Mouse (Mus musculus) spleen, adult 12 weeks (tissue): ENCODE results near the gene Slx1b.
A peak's percentile ranks its signal among the peaks of the same experiment; 100 is the strongest.
"Not testable (repeated sequence)": the region's sequence is repeated elsewhere in the genome, so short reads cannot be mapped to it uniquely, and the experiment has no call there.

Experiments used
- DNase-seq: peaks from one replicate; pipeline ENCODE4 v3.0.0; 2022; ENCODE audit warnings: low spot score

The Slx1b gene

DNA sequence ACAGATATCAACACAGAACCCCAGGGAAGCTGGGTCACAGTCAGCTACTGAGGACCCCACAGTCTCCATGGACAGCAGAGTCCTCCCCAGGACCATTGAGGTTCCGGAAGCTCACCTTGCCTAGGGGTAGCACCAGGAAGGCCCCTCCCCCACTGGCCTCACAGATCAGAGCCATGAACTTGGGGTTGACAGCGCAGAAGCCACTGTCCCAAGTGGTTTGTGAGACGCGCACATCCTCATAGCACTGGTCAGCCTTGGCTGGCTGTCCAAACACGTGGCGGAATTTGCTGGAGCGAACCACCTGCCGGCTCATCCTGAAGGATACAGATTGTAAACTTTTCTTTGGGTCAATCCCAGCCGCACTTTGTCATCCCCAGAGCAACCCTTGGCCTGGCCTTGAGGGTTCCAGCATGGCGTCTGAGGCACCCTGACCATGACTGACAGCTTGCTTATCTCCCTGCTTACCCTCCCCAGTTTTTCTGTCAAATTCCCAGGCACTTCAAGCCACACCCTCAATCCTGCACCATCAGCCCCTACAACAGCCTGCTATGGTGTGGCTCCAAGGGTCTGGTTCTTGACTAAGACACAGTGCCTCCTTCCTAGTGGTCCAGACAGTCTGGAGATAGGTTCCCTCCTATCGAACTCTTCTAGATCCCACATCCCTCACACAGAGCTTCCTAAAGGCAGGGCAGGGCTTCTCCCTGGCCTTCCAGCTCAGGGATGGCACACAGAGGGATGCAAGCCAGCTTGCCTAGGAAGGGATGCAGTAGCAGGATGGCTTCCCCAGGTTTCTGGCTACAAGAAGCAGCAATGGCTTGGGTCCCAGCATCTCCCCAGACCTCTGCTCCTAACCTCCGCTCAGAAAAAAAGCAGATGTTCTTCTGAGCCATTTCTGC lies 7.5 kb upstream of the Slx1b start:
- DNase-seq, result no peak

DNA sequence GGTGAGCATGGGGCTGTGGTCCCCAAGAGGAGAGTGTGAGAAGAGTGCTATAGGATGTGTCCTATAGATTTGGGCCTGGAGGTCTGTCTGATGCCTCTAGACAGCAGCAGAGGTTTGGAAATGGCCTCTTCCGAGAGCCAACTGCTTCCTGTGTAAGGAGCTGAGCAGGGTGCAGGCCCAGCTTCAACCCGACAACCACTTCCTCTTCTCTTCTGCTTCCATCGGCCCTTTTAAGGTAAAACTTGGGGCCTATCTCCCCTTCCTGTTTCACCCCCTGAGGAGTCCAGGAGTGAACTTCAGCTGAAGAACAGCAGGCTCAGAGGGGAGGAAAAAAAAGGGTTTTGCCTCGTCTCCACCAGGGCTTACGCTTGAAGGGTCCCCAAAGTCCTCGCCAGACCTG lies 6.8 kb upstream of the Slx1b start:
- no peak for DNase-seq

GRCm38 (mm10) chr7:126701559-126702357 lies 6.2 kb upstream of the Slx1b start:
- no peak for DNase-seq

DNA sequence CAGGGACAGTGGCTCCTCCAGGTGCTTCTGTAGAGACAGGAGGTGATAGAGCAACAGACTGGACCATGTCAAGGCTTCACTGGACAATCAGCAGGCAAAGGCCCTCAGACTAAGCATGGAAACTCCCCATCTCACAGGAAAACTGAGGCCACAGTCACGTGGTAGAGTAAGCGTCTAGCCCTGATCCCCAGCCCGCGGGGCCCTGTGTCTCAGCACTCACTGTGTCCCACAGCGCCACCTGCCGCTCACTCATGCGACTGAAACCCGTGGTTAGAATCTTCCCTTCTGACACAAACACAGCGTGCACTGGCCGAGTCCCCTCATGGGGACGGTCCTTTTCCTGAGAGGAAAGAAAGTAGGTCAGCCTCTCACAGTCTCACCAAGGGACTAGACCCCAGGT lies 5.5 kb upstream of the Slx1b start:
- peak; percentile 81 for DNase-seq

DNA sequence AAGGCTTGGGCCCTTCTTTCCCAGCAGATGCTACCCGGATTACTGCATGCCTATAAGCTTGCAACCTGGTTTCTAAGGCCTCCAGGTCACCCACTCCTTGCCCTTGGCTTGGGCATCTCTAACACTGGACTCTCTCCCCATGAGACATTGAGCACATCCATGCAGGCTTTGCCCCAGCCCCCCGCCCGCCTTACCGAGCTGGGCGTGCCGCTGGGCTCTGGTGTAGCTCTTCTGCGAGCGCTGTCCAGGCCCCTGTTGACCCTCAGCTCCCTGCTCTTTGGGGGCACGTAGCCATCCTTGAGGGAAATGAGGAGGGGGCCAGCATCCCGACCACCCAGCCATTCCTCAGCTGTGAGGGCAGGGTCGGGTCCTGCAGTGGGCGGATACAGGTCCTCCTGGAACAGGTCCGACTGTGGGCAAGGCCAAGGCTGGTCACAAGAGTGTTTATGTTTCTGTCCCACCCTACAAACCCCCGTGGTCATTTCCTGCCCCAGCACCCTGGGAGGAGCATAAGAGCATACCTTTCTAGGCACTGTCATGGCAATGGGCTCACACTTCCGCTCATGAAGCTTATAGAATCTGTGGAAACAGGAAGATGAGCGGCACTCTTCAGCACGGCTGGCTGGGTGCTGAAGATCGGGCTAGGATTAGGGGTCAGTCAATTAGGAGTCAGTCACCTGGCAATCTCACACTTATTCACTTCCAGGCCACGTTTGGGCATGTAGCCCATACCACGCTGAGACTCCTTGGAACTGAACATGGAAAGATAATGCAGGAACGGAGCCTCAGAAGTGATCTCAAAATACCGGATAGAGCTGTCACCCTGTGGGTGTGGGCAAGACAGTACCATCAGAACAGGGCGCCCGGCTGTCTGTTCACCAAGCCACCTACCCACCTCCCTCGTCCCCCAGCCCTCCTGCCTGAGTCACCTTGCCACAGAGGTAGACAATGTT lies 4.8 kb upstream of the Slx1b start:
- no peak for DNase-seq

DNA sequence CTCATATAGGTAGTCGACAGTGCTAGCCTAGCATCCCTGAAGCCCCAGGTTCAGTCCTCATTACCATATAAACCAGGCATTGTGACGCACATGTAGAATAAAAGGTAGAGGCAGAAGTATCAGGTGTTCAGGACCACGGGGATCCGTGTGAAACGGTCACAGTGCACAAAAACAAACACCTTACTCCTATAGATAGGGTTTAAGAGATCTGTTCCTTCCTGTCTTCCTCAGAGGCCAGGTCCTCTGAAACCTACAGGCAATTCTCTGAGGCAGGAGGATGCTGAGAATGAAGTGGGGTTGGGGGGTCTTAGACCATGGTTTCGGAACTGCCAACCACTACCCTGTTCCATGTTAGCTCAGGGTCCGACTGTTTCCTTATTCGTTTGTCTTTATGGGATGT lies 2.3 kb upstream of the Slx1b start:
- DNase-seq, result no peak

GRCm38 (mm10) chr7:126696886-126697285 lies 1.3 kb upstream of the Slx1b start:
- DNase-seq, result no peak

DNA sequence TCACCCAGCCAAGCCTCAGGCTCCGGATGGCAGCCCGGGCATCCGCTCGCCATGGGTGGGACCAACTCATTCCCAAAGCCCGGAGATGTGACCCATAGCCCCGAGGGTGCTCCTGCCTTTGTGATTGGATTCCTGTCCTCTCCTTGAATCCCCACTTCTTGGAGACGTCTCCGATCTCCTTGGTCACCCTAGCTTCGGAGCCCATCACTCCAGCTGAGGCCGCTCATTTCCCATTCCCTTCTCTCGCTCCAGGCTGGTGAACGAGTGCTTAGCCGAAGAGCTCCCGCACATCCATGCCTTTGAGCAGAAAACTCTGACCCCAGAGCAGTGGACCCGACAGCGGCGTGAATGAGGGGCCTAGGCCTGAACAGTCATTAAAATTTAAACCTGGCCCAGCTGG lies 719 bp upstream of the Slx1b start:
- no peak for DNase-seq

DNA sequence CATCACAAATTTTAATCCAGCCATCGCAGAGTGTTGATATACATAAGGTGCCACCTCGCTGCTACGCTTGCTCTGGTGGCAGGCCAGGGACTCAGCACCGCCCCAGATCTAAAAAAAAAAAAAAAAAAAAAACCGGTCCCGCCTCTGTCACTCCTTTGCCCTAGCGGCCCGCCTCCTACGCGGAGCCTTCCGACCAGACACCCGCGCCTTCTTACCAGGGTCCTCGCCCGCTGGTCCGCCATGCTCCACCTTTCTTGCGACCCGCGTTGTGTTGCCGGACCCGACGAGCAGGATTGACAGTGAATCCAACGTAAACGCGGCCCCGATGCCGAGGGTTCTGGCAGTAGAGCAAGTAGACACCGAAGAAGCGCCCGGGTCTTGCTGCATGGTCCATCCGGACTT lies 373 bp downstream of the Slx1b start, which contains the start of gene Bola2:
Bola2 (plus strand) TSS at position 192 of the 402 bp plus-strand sequence.
- no peak for DNase-seq

DNA sequence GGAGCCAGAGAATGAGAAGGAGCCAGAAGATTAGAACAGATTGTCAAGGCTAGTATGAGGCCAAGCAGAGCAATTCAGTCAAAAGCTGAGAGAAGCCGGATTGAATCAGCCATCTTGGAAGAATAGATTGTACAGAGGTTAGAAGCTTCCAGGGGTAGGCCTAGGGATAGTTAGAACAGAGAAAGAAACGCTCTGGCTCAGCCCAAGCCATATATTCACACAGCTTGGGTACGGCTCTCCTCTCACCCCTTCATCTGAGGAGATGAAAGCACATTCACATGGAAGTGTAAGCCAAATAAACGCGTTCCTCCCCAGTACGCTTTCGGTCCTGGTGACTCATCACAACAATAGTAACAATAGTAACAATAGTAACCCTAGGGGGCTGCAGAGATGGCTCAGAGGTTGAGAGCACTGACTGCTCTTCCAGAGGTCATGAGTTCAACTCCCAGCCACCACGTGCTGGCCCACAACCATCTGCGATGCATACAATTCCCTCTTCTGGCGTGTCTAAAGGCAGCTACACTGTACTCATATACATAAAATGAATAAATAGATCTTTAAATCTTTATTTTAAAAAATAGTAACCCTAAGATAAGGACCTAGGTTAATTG lies 1.0 kb downstream of the Slx1b start:
- DNase-seq, result no peak

- DNase-seq, result no peak
Measured at GRCm38 (mm10) chr7:126693781-126694180, 1.8 kb downstream of the Slx1b start.

- peak; percentile 71 for DNase-seq
Measured at GRCm38 (mm10) chr7:126693256-126693655, 2.3 kb downstream of the Slx1b start.

GRCm38 (mm10) chr7:126692426-126692825 lies 3.2 kb downstream of the Slx1b start:
- no peak for DNase-seq

DNA sequence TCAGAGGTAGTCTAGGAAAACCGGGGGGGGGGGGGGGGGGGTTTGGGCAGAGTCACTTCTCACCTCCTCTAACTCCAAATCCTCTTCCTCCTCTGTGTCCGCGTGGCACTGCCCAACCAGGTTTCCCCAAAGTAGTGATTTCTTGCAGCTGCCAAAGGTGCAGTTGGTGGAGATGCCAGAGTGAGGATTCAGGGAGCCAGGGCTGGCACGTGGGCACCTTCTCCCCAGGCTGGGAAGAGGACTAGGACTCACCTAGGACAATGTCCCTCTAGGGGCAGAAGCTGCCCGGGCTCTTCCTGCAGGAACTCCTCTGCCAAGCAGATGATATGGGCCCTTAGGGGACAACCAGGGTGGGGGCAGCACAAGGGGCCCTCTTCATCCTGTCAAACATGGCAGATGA lies 3.9 kb downstream of the Slx1b start:
- no peak for DNase-seq

DNA sequence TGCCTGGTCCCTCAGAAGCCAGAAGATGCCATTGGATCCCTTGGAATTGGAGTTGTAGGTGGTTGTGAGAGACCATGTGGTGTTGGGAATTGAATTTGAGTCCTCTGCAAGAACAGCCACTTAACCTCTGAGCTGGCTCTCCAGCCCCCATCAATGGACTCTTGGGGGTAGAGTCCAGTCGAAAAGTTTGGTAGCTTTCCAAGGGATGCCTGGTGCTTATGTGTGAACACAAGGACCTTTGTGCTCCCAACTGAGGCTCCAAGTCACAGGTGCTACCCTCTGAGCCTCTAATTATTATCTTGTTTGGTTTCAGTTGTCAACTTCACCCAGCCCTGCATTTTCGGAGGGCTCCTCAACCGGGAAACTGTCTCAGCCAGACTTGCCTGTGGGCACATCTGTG lies 4.8 kb downstream of the Slx1b start:
- DNase-seq, result no peak

DNA sequence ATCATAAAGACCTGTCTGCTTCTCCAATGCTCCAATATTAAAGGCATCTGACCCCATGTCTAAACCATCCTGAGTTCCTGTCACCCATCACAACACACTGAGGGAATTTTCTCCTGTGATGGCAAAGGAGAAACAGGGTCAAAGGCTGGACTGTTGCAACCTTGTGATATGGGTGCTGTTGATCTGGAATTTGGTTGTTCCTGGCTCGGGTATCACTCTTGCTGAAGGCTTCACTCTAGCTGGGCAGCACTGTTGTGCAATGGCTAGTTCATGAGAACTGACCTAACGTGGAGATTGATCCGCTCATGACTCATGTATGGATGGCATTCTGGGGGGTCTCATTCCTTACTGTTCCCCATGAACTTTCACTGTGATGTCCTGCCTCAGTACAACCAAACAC lies 6.6 kb downstream of the Slx1b start:
- no peak for DNase-seq

DNA sequence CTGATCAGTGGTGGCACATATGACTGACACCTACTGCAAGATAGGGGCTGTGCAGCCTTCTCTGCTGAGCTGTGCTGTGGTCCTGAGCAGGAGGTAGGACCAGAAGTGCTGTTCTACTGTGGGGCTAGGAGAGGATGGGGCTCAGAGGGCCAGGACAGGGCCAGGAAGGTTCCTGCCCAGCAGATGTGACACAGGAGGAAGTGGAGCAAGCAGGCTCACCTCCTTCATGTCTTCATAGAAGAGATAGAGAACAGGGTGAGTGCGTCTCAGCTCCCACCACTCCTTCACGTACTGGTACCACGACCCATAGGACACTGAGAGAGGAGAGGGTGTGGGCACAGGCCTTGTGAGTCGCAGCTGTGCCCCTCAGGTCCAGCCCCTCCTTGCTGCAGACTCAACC lies 7.4 kb downstream of the Slx1b start:
- DNase-seq, result not testable (repeated sequence)

DNA sequence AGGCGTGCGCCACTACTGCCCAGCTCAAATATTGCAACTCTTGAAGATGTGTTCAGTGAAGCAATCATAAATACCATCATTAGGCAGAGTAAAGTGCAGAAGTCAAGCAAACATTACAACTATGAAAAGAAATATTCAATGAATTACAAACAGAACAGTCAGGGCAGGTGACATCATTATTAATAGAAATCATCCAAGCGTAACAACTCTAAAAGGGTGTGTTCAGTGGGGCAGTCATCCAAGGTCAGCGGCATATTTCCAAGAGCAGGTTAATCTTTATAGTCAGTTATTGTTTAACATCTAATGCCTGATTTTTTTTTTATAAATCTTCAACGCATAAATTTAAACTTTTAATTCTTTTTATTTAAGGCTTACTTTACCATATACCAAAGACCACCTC lies 14.4 kb downstream of the Slx1b start:
- no peak for DNase-seq

- no peak for DNase-seq
Measured at GRCm38 (mm10) chr7:126679683-126680082, 15.9 kb downstream of the Slx1b start.

- DNase-seq, result no peak
Measured at GRCm38 (mm10) chr7:126678545-126679341, 16.8 kb downstream of the Slx1b start.
